Mouse (Mus musculus): ENCODE measurements around the gene Rab34.
"Not testable (repeated sequence)": the region's sequence is repeated elsewhere in the genome, so short reads cannot be mapped to it uniquely, and the experiment has no call there.

The Rab34 gene

GRCm38 (mm10) chr11:78180081-78180761 is 8.0 kb upstream of the Rab34 start:
- DNase-seq (ENCODE audit: low spot score) = no peak

GRCm38 (mm10) chr11:78181830-78182357 is 6.3 kb upstream of the Rab34 start:
- no peak for DNase-seq (ENCODE audit: low spot score)

GRCm38 (mm10) chr11:78182450-78182849 is 5.8 kb upstream of the Rab34 start:
- DNase-seq (ENCODE audit: low spot score) = no peak

- peak; percentile 67 for DNase-seq (ENCODE audit: low spot score)
These were observed 5.0 kb upstream of the Rab34 start, which contains the start of gene Rpl23a for GRCm38 (mm10) chr11:78182961-78183844. Rpl23a (minus strand) TSS chr11:78183584.

- DNase-seq (ENCODE audit: low spot score) = no peak
These were observed 4.2 kb upstream of the Rab34 start for GRCm38 (mm10) chr11:78183884-78184514.

- DNase-seq (ENCODE audit: low spot score) = not testable (repeated sequence)
These were observed 3.5 kb upstream of the Rab34 start for GRCm38 (mm10) chr11:78184702-78185101.

- peak; percentile 50 for DNase-seq (ENCODE audit: low spot score)
These were observed 1.2 kb downstream of the Rab34 start for GRCm38 (mm10) chr11:78189234-78190040.

GRCm38 (mm10) chr11:78190041-78190440 is 1.8 kb downstream of the Rab34 start:
- no peak for DNase-seq (ENCODE audit: low spot score)

GRCm38 (mm10) chr11:78193113-78193512 is 4.9 kb downstream of the Rab34 start, which contains the start of gene Proca1:
Proca1 (plus strand) TSS chr11:78193392.
- DNase-seq (ENCODE audit: low spot score) = no peak

- DNase-seq (ENCODE audit: low spot score) = peak; percentile 73
These were observed 6.3 kb downstream of the Rab34 start for GRCm38 (mm10) chr11:78194411-78195100.

GRCm38 (mm10) chr11:78195101-78195863 is 7.1 kb downstream of the Rab34 start:
- no peak for DNase-seq (ENCODE audit: low spot score)

- no peak for DNase-seq (ENCODE audit: low spot score)
These were observed 14.1 kb downstream of the Rab34 start for GRCm38 (mm10) chr11:78202372-78202771.

GRCm38 (mm10) chr11:78204287-78204686 is 16.1 kb downstream of the Rab34 start:
- DNase-seq (ENCODE audit: low spot score) = no peak

GRCm38 (mm10) chr11:78205361-78206206 is 17.4 kb downstream of the Rab34 start:
- no peak for DNase-seq (ENCODE audit: low spot score)

- DNase-seq (ENCODE audit: low spot score) = no peak
These were observed 19.0 kb downstream of the Rab34 start for GRCm38 (mm10) chr11:78207190-78207589.

GRCm38 (mm10) chr11:78209886-78210285 is 21.7 kb downstream of the Rab34 start:
- DNase-seq (ENCODE audit: low spot score) = no peak

GRCm38 (mm10) chr11:78210615-78211014 is 22.4 kb downstream of the Rab34 start:
- DNase-seq (ENCODE audit: low spot score) = no peak

GRCm38 (mm10) chr11:78211513-78211912 is 23.3 kb downstream of the Rab34 start:
- DNase-seq (ENCODE audit: low spot score) = no peak

All from urinary bladder, postnatal 25 days (tissue).